Mouse (Mus musculus): ENCODE measurements around the gene Ssxb6.
"Not testable (repeated sequence)": the region's sequence is repeated elsewhere in the genome, so short reads cannot be mapped to it uniquely, and the experiment has no call there.

The Ssxb6 gene

DNA sequence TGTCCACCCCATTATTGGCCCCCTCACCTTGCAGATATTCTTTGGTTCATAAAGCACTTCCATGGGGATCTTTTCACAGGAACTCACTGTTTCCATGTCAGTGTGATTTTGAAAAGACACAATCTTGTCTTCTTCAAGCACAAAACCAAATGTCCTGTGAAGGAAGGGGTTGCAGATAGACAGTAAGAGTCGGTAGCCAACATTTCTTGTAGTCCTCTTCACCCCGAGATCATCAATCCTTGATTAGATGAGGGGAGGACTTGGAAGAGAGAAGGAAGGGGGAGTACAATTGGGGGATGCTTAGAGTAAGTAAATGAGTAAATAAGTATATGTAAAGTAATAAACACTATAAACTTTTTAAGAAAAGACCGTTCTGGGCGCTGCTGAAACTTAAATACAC, at the start of gene Ssxb6:
TSS of gene Ssxb6 (minus strand) at position 101 of the 400 bp plus-strand sequence.
- not testable (repeated sequence) for DNase-seq (ENCODE audit: low read depth, low spot score)

DNA sequence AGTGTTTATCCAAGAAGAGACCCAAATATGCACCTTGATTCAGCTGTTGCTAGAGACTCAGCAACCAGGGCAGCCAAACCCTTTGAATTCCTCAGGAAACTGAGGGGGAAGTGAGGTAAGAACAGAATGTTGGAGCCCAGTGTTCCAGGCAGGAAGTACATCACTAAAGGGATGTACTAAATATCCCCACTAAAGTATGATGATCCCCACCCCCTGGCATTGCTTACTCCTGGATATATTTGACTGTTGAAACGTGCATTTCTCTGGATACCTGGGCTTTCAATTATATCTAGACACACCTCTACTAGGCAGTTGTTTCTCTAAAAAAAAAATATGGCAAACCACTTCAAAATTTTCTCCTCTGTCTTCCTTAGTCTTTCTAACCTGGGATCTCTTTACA, 43.7 kb upstream of the Ssxb6 start, which contains the start of gene Ssxb3:
TSS of gene Ssxb3 (minus strand) at position 101 of the 400 bp plus-strand sequence.
- not testable (repeated sequence) for DNase-seq (ENCODE audit: low read depth, low spot score)

DNA sequence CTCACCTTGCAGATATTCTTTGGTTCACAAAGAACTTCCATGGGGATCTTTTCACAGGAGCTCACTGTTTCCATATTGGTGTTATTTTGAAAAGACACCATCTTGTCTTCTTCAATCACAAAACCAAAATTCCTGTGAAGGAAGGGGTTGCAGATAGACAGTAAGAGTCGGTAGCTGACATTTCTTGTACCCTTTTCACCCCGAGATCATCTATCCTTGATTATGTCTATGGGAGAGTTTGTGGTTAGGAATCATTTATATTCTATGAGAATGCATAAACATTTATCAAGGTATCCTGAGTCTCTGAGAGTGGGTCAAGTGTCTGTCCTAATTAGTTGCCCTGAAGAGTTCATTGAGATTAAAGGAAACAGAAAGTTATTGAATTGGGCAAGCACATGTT, 23.2 kb downstream of the Ssxb6 start, which contains the start of gene Gm14459:
TSS of gene Gm14459 (minus strand) at position 101 of the 400 bp plus-strand sequence.
- no peak for DNase-seq (ENCODE audit: low read depth, low spot score)

All from c-Kit-negative CD71-positive TER-119-positive erythroid progenitor cells, embryonic 14.5 days (primary cell).